Mouse (Mus musculus) embryonic facial prominence, embryonic 10.5 days (tissue): ENCODE data around the gene Casc4. TPM values are rescaled to one million over a fixed set of nuclear protein-coding genes. Genes with fewer than 3 reads are reported as not detected.

Experiments used
- DNase-seq: peaks from one replicate; pipeline ENCODE4 v3.0.0-alpha.2; 2017; ENCODE audit warnings: low spot score
- H3K27ac ChIP-seq: fragments of 300-500 bp; sonication (generic); replicated peaks from 2 replicates; pipeline ENCODE4 v1.5.1; 2016; ENCODE audit warnings: mild to moderate bottlenecking
- H3K27me3 ChIP-seq: fragments of 300-500 bp; sonication (generic); replicated peaks from 2 replicates; pipeline ENCODE4 v1.6.1; 2016; ENCODE audit warnings: low read depth, mild to moderate bottlenecking; ENCODE audit not compliant: poor library complexity, severe bottlenecking
- H3K36me3 ChIP-seq: fragments of 300-500 bp; sonication (generic); replicated peaks from 2 replicates; pipeline ENCODE4 v1.6.1; 2016; ENCODE audit warnings: mild to moderate bottlenecking, moderate library complexity
- H3K4me1 ChIP-seq: fragments of 300-500 bp; sonication (generic); 2 replicates; pipeline ENCODE4 v1.6.1; 2016
- H3K4me3 ChIP-seq: fragments of 300-500 bp; sonication (generic); 2 replicates; pipeline ENCODE4 v1.5.1; 2016; ENCODE audit warnings: mild to moderate bottlenecking, moderate library complexity
- H3K9me3 ChIP-seq: fragments of 300-500 bp; sonication (generic); 2 replicates; pipeline ENCODE4 v1.6.1; 2016; ENCODE audit warnings: mild to moderate bottlenecking
- WGBS: fragments of 180-500 bp; shearing (Covaris S2); methylation state at CpG from one replicate; pipeline ENCODE4 v1.1.7; 2016; 5-methylcytosine and 5-hydroxymethylcytosine counted together
- polyA plus RNA-seq: library from polyadenylated mRNA; unstranded; fragments of >200 nt; fragmentation: Nextera tagmentation; extraction: Ambion mirVana; gene quantifications from 2 replicates; pipeline ENCODE4 v1.2.1, GENCODE M21; 2016

Casc4 gene
- polyA plus RNA-seq, 1 experiment from 2014 or later, result 15.1 TPM

- no peak for DNase-seq
- no peaks in the 10 kb centered on the region for H3K4me1 ChIP-seq
- no peaks in the 10 kb centered on the region for H3K9me3 ChIP-seq
- H3K4me3 ChIP-seq, result no peak overlapping the region
- H3K36me3 ChIP-seq, result no peaks in the 10 kb centered on the region
- no peaks in the 10 kb centered on the region for H3K27me3 ChIP-seq
- no peak overlapping the region for H3K27ac ChIP-seq
- 84% methylated on average over 3 of the region's 3 CpGs for WGBS
Observed at GRCm38 (mm10) chr2:121943364-121943763, 76.6 kb downstream of the Casc4 start.

- no peaks in the 10 kb centered on the region for H3K9me3 ChIP-seq
- peaks cover 22% of the 10 kb centered on the region for H3K4me1 ChIP-seq
- H3K27me3 ChIP-seq, result no peaks in the 10 kb centered on the region
- H3K27ac ChIP-seq, result peak overlapping the region; percentile 97
- WGBS, result 18% methylated on average over 10 of the region's 10 CpGs
- peak; percentile 13 for DNase-seq
- peaks cover 8% of the 10 kb centered on the region for H3K36me3 ChIP-seq
- peak overlapping the region; percentile 92 for H3K4me3 ChIP-seq
Observed at GRCm38 (mm10) chr2:121954971-121955656, 88.3 kb downstream of the Casc4 start.

- WGBS, result under 1% methylated on average over 48 of the region's 48 CpGs
Observed at GRCm38 (mm10) chr2:121955765-121956223, 89.0 kb downstream of the Casc4 start, which contains the start of the genes Ctdspl2 and Mageb3. Gene Ctdspl2 (plus strand): TSS chr2:121956001. Gene Mageb3 (minus strand): TSS chr2:121956092.

GRCm38 (mm10) chr2:121956224-121957018 is 89.7 kb downstream of the Casc4 start:
- Histone ChIP-seq H3K27me3 (no peaks in the 10 kb centered on the region), H3K27ac (peak overlapping the region; percentile 97), H3K4me1 (peaks cover 22% of the 10 kb centered on the region), H3K36me3 (peaks cover 21% of the 10 kb centered on the region), H3K4me3 (peak overlapping the region; percentile 92), H3K9me3 (no peaks in the 10 kb centered on the region)
- under 1% methylated on average over 47 of the region's 47 CpGs for WGBS
- DNase-seq, result peak; percentile 97

More at GRCm38 (mm10) chr2:121955765-121956223, 89.0 kb downstream of the Casc4 start, which contains the start of the genes Ctdspl2 and Mageb3:
- peaks cover 22% of the 10 kb centered on the region for H3K4me1 ChIP-seq
- H3K36me3 ChIP-seq, result peaks cover 15% of the 10 kb centered on the region
- H3K4me3 ChIP-seq, result peak within 1 kb of the TSS; percentile 92
- no peaks in the 10 kb centered on the region for H3K27me3 ChIP-seq
- peak within 1 kb of the TSS; percentile 97 for H3K27ac ChIP-seq
- H3K9me3 ChIP-seq, result no peaks in the 10 kb centered on the region
- peak; percentile 98 for DNase-seq

- DNase-seq, result no peak
- 15% methylated on average over 8 of the region's 8 CpGs for WGBS
- Histone ChIP-seq H3K27ac (peak overlapping the region; percentile 97), H3K36me3 (peaks cover 29% of the 10 kb centered on the region), H3K9me3 (no peaks in the 10 kb centered on the region), H3K4me1 (peaks cover 22% of the 10 kb centered on the region), H3K27me3 (no peaks in the 10 kb centered on the region), H3K4me3 (peak overlapping the region; percentile 92)
Observed at GRCm38 (mm10) chr2:121957216-121957792, 90.5 kb downstream of the Casc4 start.

Other genes with a start within 250 kb of the Casc4 start
- 5.4 and 6.9 TPM in 2 replicates for gene Frmd5, start 59.9 kb upstream of the Casc4 start, polyA plus RNA-seq
- 58.4 and 63.5 TPM in 2 replicates for gene Ctdspl2, start 89.0 kb downstream of the Casc4 start, polyA plus RNA-seq
- gene Mageb3, start 89.1 kb downstream of the Casc4 start, polyA plus RNA-seq, result 0.29 and 0.40 TPM in 2 replicates
- 13.0 and 13.5 TPM in 2 replicates for gene Eif3j1, start 161.6 kb downstream of the Casc4 start, polyA plus RNA-seq